2 mouse cellular contexts compared by ENCODE assay signal in the genomic region with DNA sequence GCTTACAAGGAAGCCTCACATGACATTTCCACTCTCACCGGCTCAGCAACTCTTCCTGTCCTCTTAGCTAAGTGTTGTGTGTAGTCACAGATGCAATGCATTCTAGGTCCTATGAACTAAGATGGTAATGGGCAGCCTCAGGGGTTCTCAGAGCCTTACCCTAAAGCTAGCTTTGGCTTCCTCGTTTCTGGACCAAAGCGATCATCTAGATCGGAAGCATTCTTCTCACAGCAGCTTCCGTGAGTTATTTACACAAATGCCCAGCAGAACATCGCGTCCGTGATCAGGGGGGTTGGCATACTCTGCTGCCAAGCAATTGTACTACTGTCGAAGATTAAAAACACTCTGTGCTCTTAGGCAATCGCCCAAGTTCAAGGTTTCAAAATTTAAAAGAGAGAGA.
TF ChIP-seq lines count a peak whose summit lies in the region.

No protein-coding gene starts in this region.

TF ChIP-seq in CH12.LX, 34 proteins besides CTCF, POLR2A, EP300 and RAD21 (continued from another document):
- no peak for TF ChIP-seq CHD2 (IDR thresholded peaks at IDR 0.05; ENCODE audit: low read length)
- TF ChIP-seq ELF1 (IDR thresholded peaks at IDR 0.05; ENCODE audit: low read depth, low read length), result no peak
- no peak for TF ChIP-seq GABPA (IDR thresholded peaks at IDR 0.05; ENCODE audit: insufficient replicate concordance, low read depth, low read length)
- no peak for TF ChIP-seq MAX (IDR thresholded peaks at IDR 0.05; ENCODE audit: low read length)
- no peak for TF ChIP-seq KAT2A (IDR thresholded peaks at IDR 0.05; ENCODE audit: insufficient replicate concordance, low read length)
- TF ChIP-seq TCF12 (IDR thresholded peaks at IDR 0.05; ENCODE audit: low read depth, low read length), result no peak
- TF ChIP-seq USF1 (IDR thresholded peaks at IDR 0.05; ENCODE audit: low read depth, low read length), result no peak
- TF ChIP-seq E2F4 (IDR thresholded peaks at IDR 0.05; ENCODE audit: insufficient replicate concordance, low read depth, low read length), result no peak
- no peak for TF ChIP-seq NRF1 (IDR thresholded peaks at IDR 0.05; ENCODE audit: low read depth, low read length)
- no peak for TF ChIP-seq MEF2A (IDR thresholded peaks at IDR 0.05; ENCODE audit: borderline replicate concordance, low read depth, low read length)

TF ChIP-seq in MEL, 35 proteins besides CTCF, POLR2A, EP300 and RAD21 (continued from another document):
- TF ChIP-seq JUND (IDR thresholded peaks at IDR 0.05; ENCODE audit: low read depth, low read length), result no peak
- TF ChIP-seq UBTF (IDR thresholded peaks at IDR 0.05; ENCODE audit: borderline replicate concordance, insufficient read depth, low read depth, low read length), result no peak
- no peak for TF ChIP-seq MYC (IDR thresholded peaks at IDR 0.05; ENCODE audit: low read depth, low read length)
- TF ChIP-seq MYB (IDR thresholded peaks at IDR 0.05; ENCODE audit: low read depth, low read length), result no peak
- TF ChIP-seq USF2 (IDR thresholded peaks at IDR 0.05; ENCODE audit: borderline replicate concordance in 1 of 2, insufficient read depth in 1 of 2, low read depth in 1 of 2, low read length in 2 of 2), result no peak
- no peak for TF ChIP-seq POLR2AphosphoS5 (IDR thresholded peaks at IDR 0.05; ENCODE audit: borderline replicate concordance, low read depth, low read length)
- TF ChIP-seq USF1 (IDR thresholded peaks at IDR 0.05; ENCODE audit: low read depth, low read length), result peak; percentile 67
- no peak for TF ChIP-seq MXI1 (IDR thresholded peaks at IDR 0.05; ENCODE audit: low read depth, low read length)
- no peak for TF ChIP-seq GATA1 (IDR thresholded peaks at IDR 0.05; ENCODE audit: low read depth, low read length)
- TF ChIP-seq NRF1 (IDR thresholded peaks at IDR 0.05; ENCODE audit: insufficient read depth, low read depth, low read length, poor library complexity, severe bottlenecking), result no peak
